Mouse (Mus musculus): ENCODE data around the gene Exoc3l. TPM values are rescaled to one million over a fixed set of nuclear protein-coding genes. Genes with fewer than 3 reads are reported as not detected.
A peak's percentile ranks its signal among the peaks of the same experiment; 100 is the strongest.
"Not testable (repeated sequence)": the region's sequence is repeated elsewhere in the genome, so short reads cannot be mapped to it uniquely, and the experiment has no call there.

Gene Exoc3l
- polyA plus RNA-seq, 1 experiment from 2014 or later = 11.5 TPM

DNA sequence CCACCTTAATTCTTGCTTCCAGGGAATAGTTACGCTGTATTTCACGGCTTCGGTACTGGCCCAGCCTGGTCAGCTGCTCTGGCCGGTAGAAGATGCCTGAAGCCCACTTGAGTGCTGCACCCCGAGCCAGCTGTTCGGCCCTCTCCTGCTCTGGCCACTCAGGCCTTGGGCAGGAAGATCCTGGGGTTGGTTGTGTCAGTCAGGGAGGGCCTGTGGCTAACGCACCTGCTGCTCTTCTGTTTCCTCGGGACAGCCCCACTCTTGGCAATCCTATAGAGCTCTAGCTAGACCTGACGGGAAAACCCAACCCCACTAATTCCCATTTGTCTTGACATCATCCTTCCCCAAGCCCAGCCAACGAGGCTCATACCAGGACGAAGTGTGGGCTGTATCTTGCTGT lies 645 bp downstream of the Exoc3l start:
- peaks cover 34% of the 10 kb centered on the region for H3K4me1 ChIP-seq
- peaks cover 25% of the 10 kb centered on the region for H3K27me3 ChIP-seq (ENCODE audit: poor library complexity, severe bottlenecking)
- H3K36me3 ChIP-seq (replicated peaks) = peaks cover 20% of the 10 kb centered on the region
- no peak for DNase-seq (ENCODE audit: extremely low spot score, low spot score)
- H3K4me3 ChIP-seq = peak overlapping the region; percentile 29
- 70% methylated on average over 11 of the region's 11 CpGs for WGBS
- no peak overlapping the region for H3K27ac ChIP-seq
- H3K9me3 ChIP-seq = no peaks in the 10 kb centered on the region

DNA sequence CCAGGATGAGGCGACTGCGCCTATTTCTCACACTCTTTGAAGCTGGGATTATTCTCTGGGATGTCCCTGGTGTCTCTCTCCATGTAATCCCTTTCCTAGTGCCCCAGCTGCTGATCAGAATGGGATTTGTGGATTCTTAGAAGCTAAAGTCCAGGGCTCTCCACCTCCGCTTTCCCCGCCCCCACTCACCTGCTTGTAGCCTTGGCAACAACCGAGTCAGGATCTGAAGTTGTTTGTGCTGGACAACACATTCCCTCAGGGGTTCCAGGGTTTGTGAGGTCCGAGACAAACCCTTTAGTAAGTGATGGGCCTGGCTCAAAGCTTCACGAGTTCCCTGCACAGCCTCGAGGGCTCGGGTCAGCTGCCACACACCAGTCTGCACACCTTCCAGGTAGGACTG lies 1.1 kb downstream of the Exoc3l start:
- no peak for DNase-seq (ENCODE audit: extremely low spot score, low spot score)
- H3K27me3 ChIP-seq (ENCODE audit: poor library complexity, severe bottlenecking) = peaks cover 30% of the 10 kb centered on the region
- H3K9me3 ChIP-seq = no peaks in the 10 kb centered on the region
- no peak overlapping the region for H3K27ac ChIP-seq
- H3K36me3 ChIP-seq (replicated peaks) = peaks cover 15% of the 10 kb centered on the region
- peak overlapping the region; percentile 29; the same call in 1 of the 2 replicates for H3K4me3 ChIP-seq
- peaks cover 39% of the 10 kb centered on the region for H3K4me1 ChIP-seq
- 68% methylated on average over 9 of the region's 9 CpGs for WGBS

DNA sequence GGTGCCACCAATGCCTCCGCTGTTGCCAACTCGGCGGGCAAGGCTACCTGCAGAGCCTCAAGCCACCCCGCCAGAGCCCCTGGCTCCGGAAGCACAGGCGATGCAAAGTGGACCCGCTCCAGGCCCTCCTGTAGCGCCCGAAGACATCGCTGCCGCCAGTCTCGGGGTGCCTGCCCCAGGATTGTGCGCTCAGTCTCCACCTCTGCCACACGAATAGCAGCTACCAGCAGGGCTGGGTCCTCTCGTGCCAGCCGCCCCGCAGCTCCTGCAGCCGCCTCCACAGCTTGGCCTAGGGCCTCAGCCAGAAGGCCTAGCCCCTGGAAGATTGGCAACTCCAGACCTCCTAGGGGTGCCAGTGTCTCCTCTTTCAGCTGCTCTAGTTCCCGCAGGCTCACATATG lies 2.5 kb downstream of the Exoc3l start:
- Histone ChIP-seq H3K36me3 (replicated peaks) (peaks cover 2% of the 10 kb centered on the region), H3K4me1 (peaks cover 42% of the 10 kb centered on the region), H3K27me3 (ENCODE audit: poor library complexity, severe bottlenecking) (peaks cover 34% of the 10 kb centered on the region), H3K27ac (no peak overlapping the region), H3K4me3 (no peak overlapping the region), H3K9me3 (no peaks in the 10 kb centered on the region)
- no peak for DNase-seq (ENCODE audit: extremely low spot score, low spot score)
- WGBS = 72% methylated on average over 19 of the region's 19 CpGs

DNA sequence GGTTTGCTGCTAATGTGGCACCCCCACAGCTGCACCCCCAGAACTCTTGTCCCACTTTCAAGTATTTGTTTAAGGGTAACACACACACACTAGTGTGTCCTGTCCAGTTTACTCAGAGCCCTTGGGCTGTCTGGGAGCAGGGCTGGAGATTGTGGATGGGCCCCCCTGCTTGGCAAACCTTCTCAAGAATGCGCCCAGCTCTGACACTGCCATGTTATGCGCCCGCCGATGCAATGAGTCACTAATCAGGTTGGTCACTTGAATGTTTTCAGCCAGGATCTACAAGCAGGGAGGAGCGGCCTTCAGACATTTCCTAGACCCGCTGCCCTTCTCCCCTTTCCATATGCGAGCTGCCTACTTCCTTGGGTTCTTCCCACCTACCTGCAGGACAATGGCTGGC lies 3.4 kb downstream of the Exoc3l start:
- Histone ChIP-seq H3K27ac (no peak overlapping the region), H3K4me3 (no peak overlapping the region), H3K36me3 (replicated peaks) (no peaks in the 10 kb centered on the region), H3K27me3 (ENCODE audit: poor library complexity, severe bottlenecking) (peaks cover 34% of the 10 kb centered on the region), H3K4me1 (peaks cover 43% of the 10 kb centered on the region), H3K9me3 (no peaks in the 10 kb centered on the region)
- DNase-seq (ENCODE audit: extremely low spot score, low spot score) = no peak
- WGBS = 89% methylated on average over 7 of the region's 7 CpGs

DNA sequence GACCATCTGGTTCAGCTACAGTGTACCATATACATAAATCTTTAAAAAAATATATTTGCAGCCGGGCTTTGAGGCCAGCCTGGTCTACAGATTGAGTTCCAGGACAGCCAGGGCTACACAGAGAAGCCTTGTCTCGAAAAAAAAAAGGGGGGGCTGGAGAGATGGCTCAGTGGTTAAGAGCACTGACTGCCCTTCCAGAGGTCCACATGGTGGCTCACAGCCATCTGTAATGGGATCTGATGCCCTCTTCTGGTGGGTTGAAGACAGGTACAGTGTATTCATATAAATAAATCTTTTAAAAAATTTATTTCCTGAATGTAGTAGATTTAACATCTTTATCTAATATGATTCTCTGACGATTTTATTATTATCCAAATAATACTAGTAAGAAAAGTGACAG lies 4.1 kb downstream of the Exoc3l start:
- H3K36me3 ChIP-seq (replicated peaks); H3K4me3 ChIP-seq; DNase-seq (ENCODE audit: extremely low spot score, low spot score); H3K9me3 ChIP-seq; H3K27ac ChIP-seq: not testable (repeated sequence)
- Histone ChIP-seq H3K27me3 (ENCODE audit: poor library complexity, severe bottlenecking) (peaks cover 34% of the 10 kb centered on the region), H3K4me1 (peaks cover 37% of the 10 kb centered on the region)
- WGBS = 70% methylated on average over 3 of the region's 3 CpGs

DNA sequence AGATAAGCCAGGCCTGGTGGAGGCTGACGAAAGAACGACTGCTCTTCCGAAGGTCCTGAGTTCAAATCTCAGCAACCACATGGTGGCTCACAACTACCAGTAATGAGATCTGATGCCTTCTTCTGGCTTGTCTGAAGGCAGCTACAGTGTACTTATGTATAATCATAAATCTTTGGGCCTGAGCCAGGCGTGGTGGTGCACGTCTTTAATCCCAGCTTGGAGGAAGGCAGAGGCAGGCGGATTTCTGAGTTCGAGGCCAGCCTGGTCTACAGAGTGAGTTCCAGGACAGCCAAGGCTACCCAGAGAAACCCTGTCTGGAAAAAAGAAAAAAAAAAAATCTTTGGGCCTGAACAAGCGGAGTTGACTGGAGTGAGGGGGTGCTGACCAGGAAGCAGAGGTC lies 4.5 kb downstream of the Exoc3l start:
- not testable (repeated sequence) for H3K36me3 ChIP-seq (replicated peaks); DNase-seq (ENCODE audit: extremely low spot score, low spot score); H3K27ac ChIP-seq; H3K9me3 ChIP-seq
- 91% methylated on average over 8 of the region's 8 CpGs for WGBS
- Histone ChIP-seq H3K27me3 (ENCODE audit: poor library complexity, severe bottlenecking) (peaks cover 37% of the 10 kb centered on the region), H3K4me3 (peak overlapping the region; percentile 65; the same call in 1 of the 2 replicates), H3K4me1 (peaks cover 35% of the 10 kb centered on the region)

DNA sequence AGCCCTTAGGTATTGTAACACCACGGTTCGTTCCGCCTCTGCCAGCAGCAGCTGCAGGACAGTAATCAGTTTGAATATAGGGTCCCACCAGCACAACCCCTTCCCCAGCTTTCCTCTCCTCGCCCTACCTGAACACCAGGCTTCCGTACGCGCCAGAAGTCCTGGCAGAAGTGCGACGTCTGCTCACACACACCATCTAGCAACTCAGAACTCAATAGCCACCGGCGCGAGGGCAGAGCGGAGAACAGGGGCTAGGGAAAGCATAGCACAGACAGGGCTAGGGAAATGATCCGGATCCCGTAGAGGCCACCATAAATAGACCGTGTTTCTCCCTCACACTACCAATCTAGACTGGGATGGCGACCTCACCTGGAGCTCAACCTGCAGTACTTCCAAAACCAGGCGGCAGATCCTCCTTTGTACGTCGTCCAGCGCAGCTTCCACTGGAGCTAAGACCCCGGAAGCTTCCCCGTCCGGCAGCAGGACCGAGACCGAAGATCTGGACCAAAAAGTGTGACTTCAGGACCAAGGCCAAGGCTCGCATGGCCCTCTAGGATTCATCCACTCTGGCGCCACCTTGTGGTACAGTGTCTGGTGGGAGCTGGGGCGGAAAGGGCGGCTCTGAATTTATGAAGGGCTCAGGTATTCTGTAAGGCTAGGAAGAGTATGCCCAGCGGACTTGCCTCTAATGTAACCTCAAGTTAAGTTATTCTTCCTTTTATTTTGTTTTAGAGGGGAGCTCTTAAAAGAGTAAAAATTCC lies 5.2 kb downstream of the Exoc3l start:
- 0 out of 2 replicates have a peak, but pooled peaks cover under 1% of the 10 kb centered on the region for H3K36me3 ChIP-seq (replicated peaks)
- peak overlapping the region; percentile 65 for H3K4me3 ChIP-seq
- DNase-seq (ENCODE audit: extremely low spot score, low spot score) = peak; percentile 89
- H3K27me3 ChIP-seq (ENCODE audit: poor library complexity, severe bottlenecking) = peaks cover 39% of the 10 kb centered on the region
- no peak overlapping the region for H3K27ac ChIP-seq
- H3K4me1 ChIP-seq = peaks cover 35% of the 10 kb centered on the region
- no peaks in the 10 kb centered on the region for H3K9me3 ChIP-seq
- 6% methylated on average over 31 of the region's 31 CpGs for WGBS

DNA sequence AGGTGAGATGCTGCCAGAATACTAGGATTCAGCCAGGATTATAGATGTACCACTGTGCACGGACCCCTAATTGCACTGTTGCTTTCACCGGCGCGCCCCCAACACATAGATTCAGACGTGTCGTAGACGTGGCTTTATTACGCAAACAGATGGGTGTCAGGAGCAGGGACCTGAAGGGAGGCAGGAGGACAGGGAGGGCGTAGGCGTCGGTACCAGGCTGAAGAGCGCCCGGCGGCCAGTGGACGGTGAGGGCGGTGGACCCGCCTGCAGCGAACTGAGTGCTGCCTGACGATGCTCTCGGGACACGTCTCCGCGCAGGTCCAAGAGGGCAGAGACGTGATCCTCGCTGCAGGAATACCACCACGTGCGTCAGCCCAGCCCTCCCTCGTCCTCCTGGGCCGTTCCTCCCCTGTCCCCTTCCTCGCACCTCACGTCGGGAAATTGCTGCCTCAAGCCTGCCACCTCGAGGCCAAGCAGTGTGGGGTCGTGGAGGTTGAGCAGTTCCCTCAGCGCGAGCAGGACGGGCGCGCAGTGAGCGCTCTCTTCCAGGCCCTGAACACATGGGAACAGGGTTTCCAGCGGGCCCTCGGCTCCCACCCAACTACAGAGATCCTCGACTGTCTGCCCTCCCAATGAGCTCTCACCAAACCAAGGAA lies 6.0 kb downstream of the Exoc3l start, which contains the start of gene 4931428F04Rik:
TSS of gene 4931428F04Rik (minus strand) at position 60 of the 656 bp plus-strand sequence.
- peak; percentile 58 for DNase-seq (ENCODE audit: extremely low spot score, low spot score)
- H3K9me3 ChIP-seq = no peaks in the 10 kb centered on the region
- H3K4me1 ChIP-seq = peaks cover 35% of the 10 kb centered on the region
- peak within 1 kb of the TSS; percentile 96 for H3K27ac ChIP-seq
- peak within 1 kb of the TSS; percentile 65 for H3K4me3 ChIP-seq
- WGBS = 2% methylated on average over 43 of the region's 43 CpGs
- H3K36me3 ChIP-seq (replicated peaks) = peaks cover 8% of the 10 kb centered on the region
- peaks cover 47% of the 10 kb centered on the region for H3K27me3 ChIP-seq (ENCODE audit: poor library complexity, severe bottlenecking)

DNA sequence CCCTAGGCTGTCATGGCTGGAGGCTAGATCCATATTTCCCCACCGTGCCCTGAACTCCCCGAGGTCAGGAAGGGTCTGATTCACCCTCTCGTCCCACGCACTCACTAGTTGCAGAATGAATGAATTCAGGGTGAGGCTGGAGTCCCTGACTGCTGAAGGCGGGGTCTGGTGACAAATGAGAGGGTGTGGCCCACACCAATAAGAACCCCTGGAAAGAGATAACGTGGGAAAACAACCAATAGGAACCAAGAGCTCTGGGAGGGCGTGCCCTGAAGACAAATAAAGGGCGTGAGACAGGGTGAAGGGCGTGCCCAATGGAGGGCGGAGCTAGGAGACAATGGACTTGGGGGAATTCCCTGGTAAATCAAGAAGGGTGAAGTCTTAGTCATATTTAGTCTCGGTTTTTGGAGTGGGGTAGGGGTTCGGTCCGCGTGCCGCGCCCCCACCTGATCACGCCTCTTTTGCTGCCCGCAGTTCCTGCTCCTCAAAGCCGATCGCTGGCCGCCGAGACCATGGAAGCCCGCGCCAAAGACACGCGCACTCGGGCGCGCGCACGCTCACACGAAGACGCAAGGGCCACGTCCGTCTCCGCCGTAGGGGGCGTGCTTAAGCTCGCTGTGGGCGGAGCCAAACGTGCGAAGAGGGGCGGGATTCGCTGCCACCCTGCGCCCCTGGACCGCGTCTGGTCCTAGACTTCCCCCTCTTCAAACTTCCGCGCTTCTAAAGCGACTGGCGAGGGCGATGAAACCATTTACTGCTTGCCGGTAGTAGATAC lies 6.8 kb downstream of the Exoc3l start:
- peaks cover 54% of the 10 kb centered on the region for H3K27me3 ChIP-seq (ENCODE audit: poor library complexity, severe bottlenecking)
- under 1% methylated on average over 53 of the region's 53 CpGs for WGBS
- peaks cover 15% of the 10 kb centered on the region for H3K36me3 ChIP-seq (replicated peaks)
- H3K9me3 ChIP-seq = no peaks in the 10 kb centered on the region
- H3K4me3 ChIP-seq = peak overlapping the region; percentile 65
- peak; percentile 93 for DNase-seq (ENCODE audit: extremely low spot score, low spot score)
- peak overlapping the region; percentile 96 for H3K27ac ChIP-seq
- peaks cover 35% of the 10 kb centered on the region for H3K4me1 ChIP-seq

DNA sequence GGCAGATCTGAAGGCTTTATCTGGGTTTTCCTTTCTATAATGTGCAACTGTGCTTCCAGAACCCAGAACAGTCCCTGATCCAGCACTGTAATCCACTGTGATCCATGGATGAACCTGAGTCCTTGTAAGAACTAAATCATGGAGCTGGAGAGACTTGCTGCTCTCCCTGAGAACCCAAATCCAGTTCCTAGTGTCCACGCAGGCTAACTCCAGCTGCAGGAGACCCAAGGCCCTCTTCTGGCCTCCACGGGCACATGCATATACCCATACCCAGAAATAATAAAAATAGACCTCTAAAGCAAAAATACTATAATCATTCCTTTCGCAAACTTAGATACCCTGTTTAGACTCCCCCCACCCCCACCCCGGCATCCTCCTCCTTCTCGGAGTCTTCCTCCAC lies 7.7 kb downstream of the Exoc3l start:
- Histone ChIP-seq H3K4me1 (peaks cover 35% of the 10 kb centered on the region), H3K4me3 (peak overlapping the region; percentile 65), H3K27ac (peak overlapping the region; percentile 96; the same call in 1 of the 2 replicates), H3K27me3 (ENCODE audit: poor library complexity, severe bottlenecking) (peaks cover 55% of the 10 kb centered on the region), H3K36me3 (replicated peaks) (peaks cover 20% of the 10 kb centered on the region), H3K9me3 (no peaks in the 10 kb centered on the region)
- WGBS = 91% methylated on average over 5 of the region's 5 CpGs
- no peak for DNase-seq (ENCODE audit: extremely low spot score, low spot score)

DNA sequence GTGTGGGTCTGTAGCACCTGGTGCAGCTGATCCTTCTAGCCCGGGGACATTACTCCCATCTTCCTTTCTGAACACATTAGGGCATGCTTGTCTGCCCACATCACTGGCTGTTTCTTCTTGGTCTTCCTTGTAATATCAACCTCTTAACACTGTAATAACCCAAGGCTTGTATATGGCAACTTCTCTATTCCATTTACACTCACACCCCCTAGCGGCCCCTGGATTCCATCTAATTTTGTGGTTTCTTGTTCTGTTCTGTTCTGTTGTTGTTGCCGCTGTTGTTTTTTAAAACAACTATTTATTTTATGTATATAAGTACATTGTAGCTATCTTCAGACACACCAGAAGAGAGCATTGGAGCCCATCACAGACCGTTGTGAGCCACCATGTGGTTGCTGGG lies 9.0 kb downstream of the Exoc3l start:
- no peak overlapping the region for H3K4me3 ChIP-seq
- peaks cover 63% of the 10 kb centered on the region for H3K27me3 ChIP-seq (ENCODE audit: poor library complexity, severe bottlenecking)
- WGBS = 91% methylated on average over 4 of the region's 4 CpGs
- H3K27ac ChIP-seq = no peak overlapping the region
- H3K4me1 ChIP-seq = peaks cover 37% of the 10 kb centered on the region
- no peaks in the 10 kb centered on the region for H3K9me3 ChIP-seq
- no peak for DNase-seq (ENCODE audit: extremely low spot score, low spot score)
- peaks cover 34% of the 10 kb centered on the region for H3K36me3 ChIP-seq (replicated peaks)

DNA sequence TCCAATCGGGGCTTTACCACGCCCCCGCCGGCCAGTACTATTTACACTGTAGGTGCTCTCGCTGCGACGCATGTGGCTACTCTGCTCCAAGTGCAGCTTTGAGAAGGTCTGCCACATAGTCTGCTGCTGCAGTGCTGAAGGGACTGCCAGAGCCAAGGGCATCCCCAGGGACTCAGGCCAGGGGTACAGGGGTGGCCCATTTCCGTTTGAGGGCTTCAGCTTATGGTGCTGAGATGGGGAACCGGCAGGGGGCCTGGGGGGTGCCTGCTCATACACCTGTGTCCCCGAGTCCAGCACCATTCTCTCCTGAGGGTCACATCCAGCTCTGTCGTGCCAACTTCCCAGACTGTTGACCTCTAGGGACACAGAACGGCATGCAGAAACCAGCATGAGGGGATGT lies 10.4 kb downstream of the Exoc3l start:
- peaks cover 67% of the 10 kb centered on the region for H3K27me3 ChIP-seq (ENCODE audit: poor library complexity, severe bottlenecking)
- H3K4me1 ChIP-seq = peaks cover 32% of the 10 kb centered on the region
- no peak overlapping the region for H3K4me3 ChIP-seq
- WGBS = 54% methylated on average over 12 of the region's 12 CpGs
- no peaks in the 10 kb centered on the region for H3K9me3 ChIP-seq
- no peak for DNase-seq (ENCODE audit: extremely low spot score, low spot score)
- peaks cover 40% of the 10 kb centered on the region for H3K36me3 ChIP-seq (replicated peaks)
- H3K27ac ChIP-seq = no peak overlapping the region
